Mouse (Mus musculus): ENCODE data around the gene Trim47. TPM values are rescaled to one million over a fixed set of nuclear protein-coding genes. Genes with fewer than 3 reads are reported as not detected.

The Trim47 gene
- not detected for polyA plus RNA-seq (2017; shearing (Covaris generic))

DNA sequence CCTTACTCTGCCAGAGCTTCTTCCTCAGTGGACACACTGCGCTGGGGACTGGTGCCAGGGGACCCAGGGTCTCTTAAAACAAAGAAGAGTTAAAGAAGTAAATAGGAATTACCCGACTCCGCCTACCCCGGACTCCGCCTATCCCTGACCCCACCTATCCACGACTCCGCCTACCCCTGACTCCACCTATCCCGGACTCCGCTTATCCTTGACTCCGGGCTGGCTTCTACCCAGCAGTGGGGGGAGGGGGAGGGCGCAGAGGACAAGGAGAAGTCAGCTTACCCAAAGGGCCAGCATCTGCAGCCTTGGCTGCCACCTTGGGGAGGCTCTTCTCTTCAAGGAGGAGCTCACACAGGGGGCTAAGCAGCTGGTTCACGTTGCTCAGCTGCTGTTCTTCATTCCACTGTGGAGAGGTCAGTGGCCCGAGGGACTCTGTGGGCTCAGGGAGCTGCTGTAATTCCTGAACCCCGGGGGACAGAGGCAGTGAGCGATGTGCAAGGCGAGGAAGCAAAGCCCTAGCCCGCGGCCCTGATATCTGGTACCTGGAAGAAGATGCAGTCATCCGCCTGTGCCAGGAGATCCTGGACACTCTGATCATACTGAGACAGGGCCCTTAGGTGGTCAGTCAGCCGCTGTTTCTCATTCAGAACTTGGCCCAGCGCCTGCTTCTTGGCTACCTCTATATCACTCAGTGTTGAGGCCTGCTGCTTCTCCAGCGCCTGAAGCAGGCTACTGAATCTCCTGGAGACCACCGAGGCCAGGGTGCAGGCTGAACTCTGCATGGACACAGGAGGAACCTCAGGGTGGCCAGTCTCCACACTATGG lies at the start of gene Trim47:
Gene Trim47, minus strand, starts transcription at position 55 of the 825 bp plus-strand sequence.
- no peak for ATAC-seq

DNA sequence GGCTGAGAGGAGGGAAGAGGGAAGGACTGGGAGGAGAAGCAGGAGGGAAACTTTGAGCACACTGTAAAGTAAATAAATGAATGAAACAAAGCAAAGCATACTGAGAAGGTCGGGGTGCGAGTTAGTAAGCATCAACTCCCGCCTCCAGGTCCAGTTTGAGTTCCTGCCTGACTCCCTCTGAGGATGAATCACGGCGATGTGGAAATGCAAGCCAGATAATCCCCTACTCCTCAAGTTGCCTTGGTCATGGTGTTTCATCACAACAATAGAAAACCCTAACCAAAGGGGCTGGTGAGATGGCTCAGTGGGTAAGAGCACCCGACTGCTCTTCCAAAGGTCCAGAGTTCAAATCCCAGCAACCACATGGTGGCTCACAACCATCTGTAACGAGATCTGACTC lies 49.0 kb upstream of the Trim47 start:
- no peak for ATAC-seq

GRCm38 (mm10) chr11:116174775-116175448 lies 47.9 kb upstream of the Trim47 start:
- ATAC-seq = no peak

- ATAC-seq = no peak
Observed at GRCm38 (mm10) chr11:116171959-116172358, 44.9 kb upstream of the Trim47 start.

DNA sequence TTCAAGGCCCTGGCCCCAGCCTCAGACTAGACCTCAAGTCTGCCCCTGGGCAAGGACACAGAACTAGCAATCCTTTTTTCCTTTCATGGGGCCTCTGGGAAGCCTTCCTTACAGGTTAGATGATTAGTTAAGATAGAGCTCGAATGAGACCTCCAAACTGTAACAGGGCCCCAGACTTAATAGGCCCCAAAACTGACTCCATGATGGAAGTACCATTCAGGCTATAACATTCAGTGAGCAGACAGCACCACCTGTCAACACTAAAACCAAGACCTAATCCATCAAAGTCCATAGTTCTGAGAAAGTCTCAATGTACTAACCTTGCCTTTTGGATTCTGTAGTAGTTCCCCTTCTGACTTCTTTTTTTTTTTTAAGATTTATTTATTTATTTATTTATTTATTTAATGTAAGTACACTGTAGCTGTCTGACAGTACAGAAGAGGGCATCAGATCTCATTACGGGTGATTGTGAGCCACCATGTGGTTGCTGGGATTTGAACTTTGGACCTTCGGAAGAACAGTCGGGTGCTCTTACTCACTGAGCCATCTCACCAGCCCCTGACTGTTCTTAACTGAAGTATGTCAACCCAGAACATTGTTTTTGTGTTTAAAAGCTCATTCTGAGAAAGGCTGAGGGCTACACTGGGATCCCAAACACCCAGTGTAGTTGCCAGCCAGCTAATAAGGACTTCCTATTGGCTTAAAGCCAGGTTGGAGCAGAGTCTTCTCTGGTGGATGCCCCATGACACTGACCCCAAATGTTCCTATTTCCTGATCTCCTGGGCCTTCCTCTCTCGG lies 43.2 kb upstream of the Trim47 start:
- no peak for ATAC-seq

DNA sequence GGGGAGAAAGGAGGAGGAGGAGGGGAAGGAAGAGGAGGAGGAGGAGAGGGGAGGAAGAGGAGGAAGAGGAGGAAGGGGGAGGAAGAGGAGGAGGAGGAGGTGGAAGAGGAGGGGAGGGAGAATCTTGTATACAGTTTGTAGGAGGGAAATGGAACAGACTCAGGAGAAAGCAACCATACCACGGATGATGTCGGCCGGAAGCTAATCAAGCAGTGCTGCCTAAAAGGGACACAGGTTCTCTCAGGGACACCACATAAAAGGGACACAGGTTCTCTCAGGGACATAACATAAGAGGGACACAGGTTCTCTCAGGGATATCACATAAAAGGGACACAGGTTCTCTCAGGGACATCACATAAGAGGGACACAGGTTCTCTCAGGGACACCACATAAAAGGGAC lies 42.2 kb upstream of the Trim47 start:
- ATAC-seq = no peak

DNA sequence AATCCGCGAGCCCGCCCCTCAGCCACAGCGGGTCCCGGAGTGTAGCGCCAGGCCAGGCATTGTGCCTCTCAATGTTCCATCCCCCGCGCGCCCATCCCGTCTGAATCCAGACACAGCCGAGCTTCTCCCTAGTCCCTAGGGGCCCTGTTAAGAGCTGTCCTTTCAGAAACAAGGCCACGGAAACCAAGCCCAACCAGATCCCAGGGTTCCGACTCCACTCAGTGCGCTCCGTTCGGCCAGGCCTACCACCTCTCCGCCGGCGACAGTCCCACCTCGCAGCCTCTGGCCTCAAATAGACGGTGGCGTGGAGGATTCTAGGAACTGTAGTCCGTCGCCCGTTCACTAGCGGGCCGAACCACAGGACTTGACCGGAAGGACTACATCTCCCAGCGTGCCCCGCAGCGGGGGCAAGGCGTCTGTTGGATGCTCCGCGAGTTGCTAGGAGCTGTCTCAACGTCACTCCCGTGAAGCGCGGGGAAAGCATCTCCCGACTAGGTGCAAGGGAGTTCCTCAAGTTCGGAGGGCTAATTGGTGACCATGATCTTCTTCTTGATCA lies 41.0 kb upstream of the Trim47 start, which contains the start of gene Fbf1:
Gene Fbf1, minus strand, starts transcription at position 283 of the 556 bp plus-strand sequence.
- peak; percentile 98 for ATAC-seq

DNA sequence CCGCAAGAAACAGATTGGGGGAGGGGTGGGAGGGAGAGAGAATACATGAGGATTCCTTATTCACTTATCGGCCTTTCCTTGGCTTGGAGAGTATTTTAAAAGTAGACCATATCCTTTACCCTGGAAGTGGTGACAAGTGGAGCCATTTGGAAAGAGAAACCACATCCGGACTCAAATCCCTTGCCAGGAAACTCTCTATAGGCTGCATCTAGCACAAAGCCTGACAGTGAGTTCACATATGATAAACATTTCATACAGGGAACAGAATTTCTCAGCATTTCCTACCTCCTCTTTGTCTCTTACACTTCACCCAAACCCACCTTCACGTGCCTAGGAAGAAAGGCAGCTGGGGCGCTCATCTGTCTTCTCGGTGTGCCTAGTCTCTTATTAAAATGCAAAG lies 40.2 kb upstream of the Trim47 start:
- no peak for ATAC-seq

- ATAC-seq = no peak
Observed at GRCm38 (mm10) chr11:116163002-116163401, 36.0 kb upstream of the Trim47 start.

DNA sequence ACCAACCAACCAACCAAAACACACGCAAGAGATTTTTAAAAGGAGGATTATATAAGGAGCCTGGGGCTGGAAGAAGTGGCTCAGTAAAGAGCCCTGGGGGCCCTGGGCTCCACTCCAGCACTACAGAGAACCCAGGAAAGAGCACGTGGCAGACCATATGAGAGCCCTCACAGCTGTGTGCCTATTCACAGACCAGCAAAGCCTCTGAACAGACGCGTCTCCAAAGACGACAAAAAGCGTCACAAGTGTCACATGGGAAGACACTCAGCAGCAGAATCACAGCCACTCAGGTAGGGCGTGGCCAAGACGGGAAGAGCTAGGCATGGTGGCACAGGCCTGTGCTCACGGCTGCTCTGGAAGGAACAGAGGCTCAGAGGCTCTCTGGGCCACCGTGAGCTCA lies 35.1 kb upstream of the Trim47 start:
- no peak for ATAC-seq

DNA sequence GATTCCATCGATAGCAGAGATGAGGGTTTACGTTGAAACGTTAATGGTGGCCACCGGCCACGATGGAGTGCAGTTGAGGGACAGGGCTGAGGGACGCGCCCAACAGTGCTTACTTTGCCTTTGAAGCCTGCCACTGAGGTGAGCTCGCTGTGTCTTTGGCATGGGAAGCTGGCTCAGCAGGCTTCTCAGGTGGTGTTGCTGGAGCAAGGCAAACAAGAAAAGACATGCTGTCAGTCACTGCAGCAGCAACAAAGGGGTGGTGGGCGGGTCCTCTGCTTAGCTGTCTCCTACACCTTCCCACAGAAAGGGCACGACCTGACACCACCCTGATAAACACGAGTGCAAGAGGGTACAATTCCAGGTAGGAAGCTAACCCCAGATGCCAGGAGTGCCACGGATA lies 34.3 kb upstream of the Trim47 start:
- no peak for ATAC-seq

GRCm38 (mm10) chr11:116150960-116151359 lies 23.9 kb upstream of the Trim47 start:
- ATAC-seq = no peak

- ATAC-seq = no peak
Observed at GRCm38 (mm10) chr11:116149341-116149740, 22.3 kb upstream of the Trim47 start.

GRCm38 (mm10) chr11:116148761-116149221 lies 21.8 kb upstream of the Trim47 start:
- ATAC-seq = no peak

- ATAC-seq = no peak
Observed at GRCm38 (mm10) chr11:116146294-116146985, 19.4 kb upstream of the Trim47 start.

- ATAC-seq = no peak
Observed at GRCm38 (mm10) chr11:116145481-116146293, 18.7 kb upstream of the Trim47 start.

DNA sequence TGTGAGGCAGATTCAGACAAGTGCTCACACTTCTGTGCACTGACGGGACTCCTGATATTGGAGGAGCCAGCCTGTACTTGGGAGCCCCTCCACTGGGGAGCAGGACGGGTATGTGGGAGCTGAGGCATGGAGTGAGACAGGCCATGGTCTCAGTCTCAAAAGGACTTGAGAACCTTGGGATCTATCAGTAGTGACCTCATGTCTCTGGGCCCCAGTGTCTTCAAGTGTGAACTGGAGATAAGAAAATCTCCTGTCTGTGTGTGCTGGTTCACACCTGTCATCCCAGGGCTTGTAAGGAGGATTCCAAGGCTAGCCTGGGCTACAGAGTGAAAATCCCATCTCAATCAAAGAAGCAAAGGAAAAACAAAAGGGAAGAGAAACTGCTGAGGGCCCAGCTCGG lies 16.5 kb upstream of the Trim47 start:
- no peak for ATAC-seq

DNA sequence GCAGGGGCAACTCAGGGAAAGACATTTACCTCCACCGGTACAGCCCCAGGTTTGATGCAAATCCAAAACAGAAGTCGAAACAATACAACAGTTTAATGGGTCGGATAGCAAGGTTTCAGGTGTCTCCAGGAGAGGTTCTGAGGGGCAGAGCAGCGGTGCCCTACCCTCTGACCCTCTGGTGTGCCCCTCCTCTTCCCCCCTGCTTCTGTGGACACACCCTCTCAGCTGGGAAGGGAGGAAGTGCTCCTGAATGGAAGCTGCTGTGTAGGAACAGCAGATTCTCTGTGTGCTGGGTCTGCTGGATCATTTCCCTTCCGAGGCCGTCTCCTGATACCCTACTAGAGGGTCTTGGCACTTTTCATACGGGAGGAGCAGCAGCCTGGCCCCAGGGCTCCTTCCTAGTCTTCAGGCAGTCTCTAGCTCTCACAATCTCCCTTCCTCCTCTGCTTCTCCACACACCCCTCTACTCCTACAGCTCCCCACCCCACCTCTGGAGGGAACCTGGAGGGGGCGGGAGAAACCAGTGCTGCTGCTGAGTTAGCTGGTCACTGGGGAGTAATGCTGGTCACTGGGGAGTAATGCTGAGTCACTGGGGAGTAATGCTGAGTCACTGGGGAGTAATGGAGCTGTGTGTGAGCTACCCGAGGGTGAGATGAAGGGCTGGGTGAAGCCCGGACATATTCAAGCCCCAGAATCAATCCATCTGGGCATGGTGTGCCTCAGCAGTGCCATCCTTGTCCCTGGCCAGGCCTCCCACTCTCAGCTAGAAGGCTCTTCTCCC lies 15.4 kb upstream of the Trim47 start:
- ATAC-seq = no peak

GRCm38 (mm10) chr11:116138468-116139138 lies 11.6 kb upstream of the Trim47 start, which contains the start of gene Mrpl38:
Gene Mrpl38, minus strand, starts transcription at chr11:116138868.
- ATAC-seq = peak; percentile 98

- no peak for ATAC-seq
Observed at GRCm38 (mm10) chr11:116138096-116138467, 11.1 kb upstream of the Trim47 start.

All from activated CD4-positive, CD25-positive, alpha-beta regulatory T cell, adult 4 months (primary cell).